Mouse (Mus musculus) regulatory T cell (primary cell): ENCODE data around the gene Il3.

ENCODE experiments used
- in situ Hi-C: fragments of 300-600 bp; cut with MboI, MseI; formaldehyde crosslinking; loops from one replicate; pipeline ENCODE4 v1.15.1; 2025; ENCODE audit warnings: high pct_unique_total_duplicates

Il3 gene

DNA sequence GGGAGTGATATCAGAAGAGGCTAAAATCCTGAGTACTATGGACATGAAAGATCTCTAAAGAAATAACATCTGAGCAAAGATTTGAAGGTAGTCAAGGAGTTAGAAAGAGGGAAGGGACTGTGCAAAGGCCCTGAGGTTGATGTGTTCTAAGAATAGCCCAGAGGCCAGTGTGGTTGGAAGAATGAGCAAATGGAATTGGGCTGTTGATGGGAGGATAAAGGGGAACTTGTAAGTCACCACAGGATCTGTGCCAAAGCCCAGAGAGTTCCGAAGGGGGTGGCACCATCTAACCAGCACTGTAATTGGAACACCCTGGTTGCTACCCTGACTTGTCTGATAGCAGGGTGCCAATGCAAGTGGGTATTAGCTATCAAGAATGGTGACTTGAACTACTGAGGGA is 47.9 kb downstream of the Il3 start:
- in situ Hi-C loops = no loop called here

- in situ Hi-C loops = no loop called here
These were observed 49.7 kb downstream of the Il3 start for GRCm38 (mm10) chr11:54217384-54217783.

GRCm38 (mm10) chr11:54216091-54216490 is 51.0 kb downstream of the Il3 start:
- in situ Hi-C loops = no loop called here
